Mouse (Mus musculus) midbrain, embryonic 10.5 days (tissue): ENCODE data around the gene Sap25. TPM values are rescaled to one million over a fixed set of nuclear protein-coding genes. Genes with fewer than 3 reads are reported as not detected.

ENCODE experiments used
- DNase-seq: peaks from one replicate; pipeline ENCODE4 v3.0.0-alpha.2; 2017; ENCODE audit warnings: low spot score
- H3K27ac ChIP-seq: fragments of 300-500 bp; sonication (generic); replicated peaks from 2 replicates; pipeline ENCODE4 v1.5.1; 2016; ENCODE audit warnings: mild to moderate bottlenecking
- H3K27me3 ChIP-seq: fragments of 300-500 bp; sonication (generic); 2 replicates; pipeline ENCODE4 v1.6.1; 2016; ENCODE audit warnings: low read depth, mild to moderate bottlenecking; ENCODE audit not compliant: poor library complexity, severe bottlenecking
- H3K36me3 ChIP-seq: fragments of 300-500 bp; sonication (generic); 2 replicates; pipeline ENCODE4 v1.6.1; 2016; ENCODE audit warnings: mild to moderate bottlenecking, moderate library complexity
- H3K4me1 ChIP-seq: fragments of 300-500 bp; sonication (generic); 2 replicates; pipeline ENCODE4 v1.6.1; 2016
- H3K4me3 ChIP-seq: fragments of 300-500 bp; sonication (generic); 2 replicates; pipeline ENCODE4 v1.5.1; 2016; ENCODE audit warnings: mild to moderate bottlenecking, moderate library complexity
- H3K9me3 ChIP-seq: fragments of 300-500 bp; sonication (generic); replicated peaks from 2 replicates; pipeline ENCODE4 v1.6.1; 2016; ENCODE audit warnings: mild to moderate bottlenecking
- WGBS: fragments of 180-500 bp; shearing (Covaris S2); methylation state at CpG from one replicate; pipeline ENCODE4 v1.1.7; 2016; 5-methylcytosine and 5-hydroxymethylcytosine counted together
- polyA plus RNA-seq: library from polyadenylated mRNA; unstranded; fragments of >200 nt; fragmentation: Nextera tagmentation; extraction: Ambion mirVana; gene quantifications from 2 replicates; pipeline ENCODE4 v1.2.1, GENCODE M21; 2016

Sap25 gene
- polyA plus RNA-seq, 1 experiment from 2014 or later = 7.7 TPM

DNA sequence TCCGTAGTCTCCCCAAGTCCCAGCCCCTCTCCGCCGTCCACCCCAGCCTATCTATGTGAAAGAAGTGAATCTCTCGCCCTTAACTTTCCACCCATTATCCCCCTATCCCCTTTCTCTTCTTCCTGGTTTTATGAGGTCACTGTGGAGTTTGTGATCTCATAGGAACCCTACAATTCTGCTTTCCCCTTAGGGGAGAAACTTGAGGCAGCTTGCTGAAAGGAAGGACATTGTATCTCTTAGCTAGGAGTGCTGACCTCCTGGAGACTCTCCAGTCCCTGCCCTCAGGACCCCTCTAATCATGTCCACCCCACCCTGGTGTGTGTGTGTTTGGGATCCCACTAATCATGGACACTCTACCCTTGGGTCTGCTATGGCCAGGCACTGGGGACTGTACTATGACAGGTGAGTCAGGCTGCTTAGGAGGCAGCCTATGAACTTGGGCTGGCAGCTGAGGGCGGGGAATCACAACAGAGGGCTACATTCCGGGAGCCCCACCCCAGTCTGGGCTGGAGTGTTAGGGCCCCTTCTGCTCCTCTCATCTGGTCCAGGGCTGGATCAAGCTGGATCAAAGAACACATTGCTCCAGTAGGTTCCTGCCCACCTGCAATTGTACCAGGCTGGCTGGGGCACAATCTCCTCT is 11.1 kb upstream of the Sap25 start:
- no peaks in the 10 kb centered on the region for H3K27me3 ChIP-seq
- no peaks in the 10 kb centered on the region for H3K9me3 ChIP-seq
- peaks cover 65% of the 10 kb centered on the region for H3K4me1 ChIP-seq
- WGBS = 28% methylated on average over 6 of the region's 6 CpGs
- peak overlapping the region; percentile 96 for H3K27ac ChIP-seq
- no peak for DNase-seq
- H3K36me3 ChIP-seq = peaks cover 34% of the 10 kb centered on the region
- H3K4me3 ChIP-seq = peak overlapping the region; percentile 94

DNA sequence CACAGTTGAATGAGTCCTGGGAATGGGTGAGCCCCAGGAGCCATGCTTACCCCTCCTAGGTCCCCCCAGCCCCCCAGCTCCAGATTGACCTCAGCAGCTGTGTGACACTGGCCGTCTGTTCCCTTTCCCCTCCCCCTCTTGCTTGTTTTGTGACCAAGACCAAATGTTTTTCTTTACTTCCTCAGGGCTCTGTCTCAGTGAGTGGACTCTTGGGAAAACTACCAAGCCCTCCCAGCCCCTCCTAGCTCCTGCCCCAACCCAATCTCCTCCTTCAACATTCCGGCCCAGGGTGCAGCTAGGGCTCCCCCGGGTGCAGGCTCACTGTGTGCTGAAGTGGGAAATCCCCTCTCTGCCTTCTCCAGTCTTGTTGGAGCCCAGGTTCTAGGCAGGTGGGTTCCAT is 10.5 kb upstream of the Sap25 start:
- 50% methylated on average over 3 of the region's 3 CpGs for WGBS
- H3K27me3 ChIP-seq = no peaks in the 10 kb centered on the region
- peak overlapping the region; percentile 96 for H3K27ac ChIP-seq
- H3K4me3 ChIP-seq = peak overlapping the region; percentile 94
- H3K4me1 ChIP-seq = peaks cover 60% of the 10 kb centered on the region
- no peaks in the 10 kb centered on the region for H3K9me3 ChIP-seq
- H3K36me3 ChIP-seq = peaks cover 40% of the 10 kb centered on the region
- no peak for DNase-seq

DNA sequence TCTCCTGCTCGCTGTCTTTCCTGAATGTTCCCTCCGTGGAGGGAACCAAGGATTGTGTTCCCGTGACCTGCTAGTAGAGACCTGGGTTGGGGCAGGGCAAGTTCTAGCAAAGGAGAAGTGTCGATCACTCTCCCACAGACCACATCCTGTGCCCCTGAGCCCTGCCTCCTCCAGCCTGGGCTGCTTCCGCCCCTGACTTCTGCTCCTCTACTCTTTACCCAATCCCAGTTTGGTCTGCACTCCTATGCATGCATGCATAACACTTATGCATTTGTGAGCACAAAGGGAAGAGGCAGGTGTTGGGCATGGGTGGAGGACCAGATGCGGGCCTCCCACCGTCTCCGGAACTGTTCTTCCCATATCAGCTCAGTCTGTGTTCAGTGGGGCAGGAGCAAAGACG is 10.0 kb upstream of the Sap25 start:
- H3K27ac ChIP-seq = peak overlapping the region; percentile 96
- DNase-seq = no peak
- H3K36me3 ChIP-seq = peaks cover 46% of the 10 kb centered on the region
- H3K4me3 ChIP-seq = peak overlapping the region; percentile 94
- no peaks in the 10 kb centered on the region for H3K9me3 ChIP-seq
- H3K27me3 ChIP-seq = no peaks in the 10 kb centered on the region
- peaks cover 56% of the 10 kb centered on the region for H3K4me1 ChIP-seq
- WGBS = 75% methylated on average over 9 of the region's 9 CpGs

DNA sequence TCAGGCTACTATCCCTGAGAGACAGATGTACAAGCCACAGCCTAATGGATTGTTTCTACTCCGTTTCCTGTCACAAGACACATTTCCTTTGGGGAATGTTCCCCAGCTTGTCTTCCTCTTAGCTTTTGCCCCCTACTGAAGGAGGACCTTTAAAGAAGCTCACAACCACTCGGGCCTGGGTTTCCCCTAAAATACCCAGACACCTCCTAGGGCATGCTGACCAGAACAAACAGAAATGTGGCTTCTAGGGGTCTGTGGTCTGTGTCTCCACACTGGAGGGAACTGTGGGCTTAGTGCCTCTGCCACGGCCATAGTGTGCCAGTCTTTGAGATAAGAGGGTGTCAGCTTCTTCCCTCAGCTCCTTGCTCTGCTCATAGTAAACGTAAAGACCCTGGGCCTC is 9.5 kb upstream of the Sap25 start:
- H3K36me3 ChIP-seq = peaks cover 50% of the 10 kb centered on the region
- 79% methylated on average over 4 of the region's 4 CpGs for WGBS
- no peak for DNase-seq
- H3K27me3 ChIP-seq = no peaks in the 10 kb centered on the region
- peaks cover 56% of the 10 kb centered on the region for H3K4me1 ChIP-seq
- peak overlapping the region; percentile 94; the same call in 1 of the 2 replicates for H3K4me3 ChIP-seq
- H3K9me3 ChIP-seq = no peaks in the 10 kb centered on the region
- H3K27ac ChIP-seq = peak overlapping the region; percentile 96; the same call in 1 of the 2 replicates

DNA sequence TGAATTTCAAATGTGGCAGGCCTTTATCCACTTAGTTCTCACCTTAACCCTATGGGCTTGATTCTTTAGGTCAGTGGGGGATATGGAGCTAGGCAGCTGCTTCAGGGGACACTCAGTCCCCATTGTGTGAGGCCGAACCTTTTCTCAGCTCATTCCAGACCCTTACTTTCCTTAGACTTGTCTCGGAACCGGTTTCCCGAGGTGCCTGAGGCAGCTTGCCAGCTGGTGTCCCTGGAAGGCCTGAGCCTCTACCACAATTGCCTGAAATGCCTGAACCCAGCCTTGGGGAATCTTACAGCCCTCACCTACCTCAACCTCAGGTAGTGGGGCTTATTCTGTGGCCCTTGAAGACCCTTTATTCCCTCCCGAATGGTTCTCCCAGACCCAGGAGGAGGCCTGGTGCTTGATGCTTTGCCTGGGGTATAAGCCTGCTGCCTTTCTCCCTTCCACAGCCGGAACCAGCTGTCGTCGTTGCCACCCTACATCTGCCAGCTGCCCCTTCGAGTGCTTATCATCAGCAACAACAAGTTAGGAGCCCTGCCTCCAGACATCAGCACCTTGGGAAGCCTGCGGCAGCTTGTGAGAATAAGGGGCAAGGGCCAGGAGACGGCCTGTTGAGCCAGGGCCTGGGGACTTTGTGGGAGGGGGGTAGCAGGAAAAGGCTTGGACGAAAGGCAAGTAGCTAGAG is 7.6 kb upstream of the Sap25 start:
- 86% methylated on average over 12 of the region's 12 CpGs for WGBS
- Histone ChIP-seq H3K27me3 (no peaks in the 10 kb centered on the region), H3K27ac (no peak overlapping the region; the same call in 1 of the 2 replicates), H3K4me3 (no peak overlapping the region), H3K4me1 (peaks cover 43% of the 10 kb centered on the region), H3K36me3 (peaks cover 70% of the 10 kb centered on the region), H3K9me3 (no peaks in the 10 kb centered on the region)
- DNase-seq = no peak

DNA sequence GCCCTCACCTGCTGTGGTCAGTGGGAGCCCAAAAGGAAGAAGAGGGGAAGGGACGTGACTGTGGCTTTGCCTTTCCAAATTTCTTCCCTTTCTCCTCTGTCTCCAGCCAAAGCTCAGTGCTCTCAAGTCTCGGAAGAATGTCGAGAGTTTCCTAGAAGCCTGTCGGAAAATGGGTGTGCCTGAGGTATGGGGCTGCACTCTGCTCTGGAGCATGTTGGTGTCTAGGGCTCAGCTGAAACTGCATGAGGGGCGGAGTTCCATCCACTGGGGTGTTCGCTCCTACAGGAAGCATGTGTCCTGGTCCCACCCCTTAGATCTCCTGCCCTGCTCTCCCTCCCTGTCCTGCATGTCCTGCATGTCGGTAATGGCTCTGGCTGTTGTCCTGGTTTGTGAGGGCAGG is 1.7 kb upstream of the Sap25 start:
- H3K27me3 ChIP-seq = peaks cover 25% of the 10 kb centered on the region
- H3K36me3 ChIP-seq = peaks cover 84% of the 10 kb centered on the region
- H3K4me3 ChIP-seq = no peak overlapping the region
- no peak overlapping the region for H3K27ac ChIP-seq
- WGBS = 90% methylated on average over 7 of the region's 7 CpGs
- DNase-seq = no peak
- H3K4me1 ChIP-seq = peaks cover 4% of the 10 kb centered on the region; the same call in 1 of the 2 replicates
- H3K9me3 ChIP-seq = no peaks in the 10 kb centered on the region

DNA sequence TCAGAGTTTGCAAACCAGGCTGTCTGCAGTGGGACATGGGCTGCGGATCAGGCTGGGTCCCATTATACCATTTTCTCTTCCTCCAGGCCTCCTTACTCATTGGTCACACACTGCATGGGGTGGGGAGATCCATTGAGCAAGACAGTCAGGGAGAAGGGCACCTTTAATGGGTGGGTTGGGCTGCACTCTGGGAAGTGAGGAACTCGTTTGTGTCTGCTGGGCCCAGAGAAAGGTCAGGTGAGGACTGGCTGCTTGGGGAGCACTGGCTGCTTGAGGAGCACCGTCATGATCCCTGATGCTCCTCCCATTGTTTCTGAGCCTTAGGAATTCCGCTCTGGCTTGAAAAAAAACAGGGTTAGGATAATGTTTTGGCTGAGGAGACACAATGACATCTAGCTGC is 1.8 kb downstream of the Sap25 start:
- no peak overlapping the region for H3K4me3 ChIP-seq
- H3K27me3 ChIP-seq = peaks cover 55% of the 10 kb centered on the region
- no peak overlapping the region for H3K27ac ChIP-seq
- 57% methylated on average over 4 of the region's 4 CpGs for WGBS
- H3K4me1 ChIP-seq = peaks cover 17% of the 10 kb centered on the region
- no peaks in the 10 kb centered on the region for H3K9me3 ChIP-seq
- no peak for DNase-seq
- H3K36me3 ChIP-seq = peaks cover 50% of the 10 kb centered on the region

DNA sequence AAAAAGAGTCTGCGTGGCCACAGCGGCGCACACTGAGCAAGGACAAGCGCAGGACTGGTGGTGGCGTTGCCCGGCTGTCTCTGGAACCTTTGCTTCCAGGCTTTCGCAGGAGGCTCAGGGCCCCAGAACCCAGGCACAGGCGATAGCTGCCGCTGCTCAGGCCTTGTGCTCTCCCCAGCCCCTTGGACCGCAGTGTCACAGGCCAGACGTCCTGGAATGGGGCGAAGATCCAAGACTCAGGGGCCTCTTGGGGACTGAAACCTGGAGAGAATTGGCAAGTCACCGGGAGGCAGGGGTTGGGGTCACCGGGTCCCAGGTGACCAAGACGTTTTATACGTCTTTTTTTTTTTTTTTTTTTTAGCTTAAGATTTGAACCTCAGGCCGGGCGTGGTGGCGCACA is 3.4 kb downstream of the Sap25 start:
- Histone ChIP-seq H3K4me1 (peaks cover 27% of the 10 kb centered on the region), H3K4me3 (peak overlapping the region; percentile 23; the same call in 1 of the 2 replicates), H3K27ac (0 out of 2 replicates have a peak overlapping the region, but pooled peaks have one; percentile 1), H3K36me3 (peaks cover 34% of the 10 kb centered on the region), H3K27me3 (peaks cover 55% of the 10 kb centered on the region), H3K9me3 (no peaks in the 10 kb centered on the region)
- DNase-seq = no peak
- 38% methylated on average over 19 of the region's 19 CpGs for WGBS

DNA sequence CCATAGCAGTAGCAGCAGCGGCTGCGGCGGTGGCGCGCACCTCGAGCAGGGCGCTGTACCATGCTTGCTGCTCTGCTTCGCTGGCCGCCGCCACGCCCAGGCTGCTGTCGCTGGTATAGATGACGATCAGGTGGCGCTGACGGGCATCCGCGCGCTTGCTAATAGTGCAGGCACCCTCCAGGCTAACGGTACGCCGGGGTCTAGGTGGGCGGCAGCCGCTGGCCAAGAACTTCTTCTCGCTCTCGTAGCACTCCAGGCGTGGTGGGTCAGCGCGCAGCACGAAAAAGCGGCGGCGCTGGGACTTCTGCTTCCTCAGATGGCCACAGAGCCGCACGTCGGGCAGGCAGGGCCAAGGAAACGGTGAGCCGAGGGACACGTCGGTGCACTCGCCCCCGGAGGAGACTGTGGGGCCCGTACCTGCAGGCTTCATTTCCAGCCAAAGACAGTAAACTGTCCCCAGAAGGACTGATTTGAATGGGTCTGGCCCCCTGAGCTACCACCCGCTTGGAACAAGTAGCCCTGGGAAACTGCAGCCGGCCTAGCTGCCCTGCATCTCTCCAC is 4.0 kb downstream of the Sap25 start:
- peak; percentile 47 for DNase-seq
- WGBS = 4% methylated on average over 44 of the region's 44 CpGs
- H3K4me1 ChIP-seq = peaks cover 34% of the 10 kb centered on the region

DNA sequence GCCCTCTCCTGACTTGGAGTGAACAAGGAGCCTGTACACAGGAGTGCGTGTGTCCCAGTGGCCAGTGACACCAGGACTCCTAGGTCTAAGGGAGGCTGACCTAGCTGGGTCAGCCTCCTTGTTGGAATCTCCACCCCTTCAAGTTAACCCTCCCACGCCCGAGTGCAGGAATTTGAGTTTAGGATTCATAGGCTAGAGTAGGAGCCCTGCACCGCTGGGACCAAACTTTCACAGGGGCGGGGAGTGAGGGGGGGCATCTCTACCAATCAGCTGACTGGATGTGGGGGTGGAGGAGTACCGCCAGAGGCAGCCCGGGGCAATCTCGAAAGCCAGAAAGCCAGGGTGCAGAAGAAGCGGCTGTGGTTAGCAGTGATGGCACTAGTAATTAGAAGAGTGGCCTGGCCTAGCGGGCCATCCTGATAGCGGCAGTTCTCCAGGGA is 4.5 kb downstream of the Sap25 start, which contains the start of gene Irs3:
Gene Irs3, minus strand, starts transcription at position 63 of the 440 bp plus-strand sequence.
- peak within 1 kb of the TSS; percentile 45 for H3K4me3 ChIP-seq
- H3K27ac ChIP-seq = no peak within 1 kb of the TSS
- peaks cover 55% of the 10 kb centered on the region for H3K27me3 ChIP-seq
- H3K4me1 ChIP-seq = peaks cover 39% of the 10 kb centered on the region
- H3K9me3 ChIP-seq = no peaks in the 10 kb centered on the region
- WGBS = 12% methylated on average over 11 of the region's 11 CpGs
- DNase-seq = no peak
- H3K36me3 ChIP-seq = peaks cover 22% of the 10 kb centered on the region

More for the DNA sequence above, 4.0 kb downstream of the Sap25 start:
- peak overlapping the region; percentile 45 for H3K4me3 ChIP-seq
- H3K9me3 ChIP-seq = no peaks in the 10 kb centered on the region
- H3K27ac ChIP-seq = no peak overlapping the region
- H3K27me3 ChIP-seq = peaks cover 55% of the 10 kb centered on the region
- peaks cover 27% of the 10 kb centered on the region for H3K36me3 ChIP-seq

DNA sequence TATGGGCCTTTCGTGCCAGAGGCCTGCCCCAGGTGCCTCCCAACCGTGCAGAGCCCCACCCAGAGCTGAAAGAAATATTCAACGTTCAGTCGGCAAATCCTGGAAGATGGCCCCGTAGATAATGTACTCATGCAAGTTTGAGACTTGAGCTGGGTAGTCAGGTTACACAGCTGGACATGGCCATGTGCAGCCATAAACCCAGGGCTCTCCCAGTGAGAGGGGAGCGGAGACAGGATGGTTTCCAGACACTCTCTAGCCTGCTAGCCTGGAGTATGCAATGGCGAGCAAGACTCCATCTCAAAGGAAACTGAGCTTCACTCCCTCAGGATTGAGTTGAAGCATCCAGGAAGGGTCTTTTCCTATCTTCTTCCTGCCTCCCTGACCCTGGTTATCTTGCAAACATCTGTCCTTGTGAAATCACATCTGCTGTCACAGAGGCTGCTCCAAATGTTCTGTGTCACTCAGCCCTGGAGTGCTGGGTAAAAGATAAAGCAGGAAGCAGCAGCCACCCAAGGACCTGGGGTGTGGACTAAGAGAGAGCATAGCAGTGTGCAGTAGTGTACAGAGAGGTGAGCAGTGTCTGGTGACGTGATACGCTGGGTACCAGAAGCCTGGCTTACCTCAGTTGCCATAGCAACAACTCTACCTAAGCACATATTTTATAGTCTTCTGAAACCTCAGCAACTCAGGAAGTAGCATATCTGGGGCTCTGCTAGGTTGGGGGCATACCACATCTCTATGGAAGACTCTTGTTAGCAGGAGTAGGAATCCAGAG is 6.9 kb downstream of the Sap25 start:
- Histone ChIP-seq H3K4me1 (peaks cover 48% of the 10 kb centered on the region), H3K27me3 (peaks cover 45% of the 10 kb centered on the region), H3K9me3 (no peaks in the 10 kb centered on the region), H3K4me3 (no peak overlapping the region), H3K27ac (no peak overlapping the region), H3K36me3 (peaks cover 20% of the 10 kb centered on the region)
- DNase-seq = no peak
- 80% methylated on average over 9 of the region's 9 CpGs for WGBS

DNA sequence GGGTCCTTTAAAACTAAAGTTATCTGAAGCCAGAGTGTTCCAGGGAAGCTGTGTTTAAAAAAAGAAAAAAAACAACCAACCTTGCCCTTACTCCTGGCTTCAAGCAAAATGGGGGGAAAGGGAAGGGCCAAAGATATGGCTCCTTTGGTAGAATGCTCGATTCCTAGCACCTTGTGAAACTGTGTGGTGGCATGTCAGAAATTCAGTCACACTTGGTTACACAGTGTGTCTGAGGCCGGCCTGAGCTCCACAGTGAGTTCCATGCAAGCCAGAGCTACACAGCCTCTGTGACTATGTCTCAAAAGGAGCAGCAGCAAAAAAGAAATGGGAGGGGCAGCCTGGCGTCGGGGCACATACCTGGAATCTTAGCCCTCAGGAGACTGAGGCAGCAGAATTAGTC is 8.1 kb downstream of the Sap25 start:
- Histone ChIP-seq H3K4me3 (no peak overlapping the region), H3K27ac (no peak overlapping the region), H3K27me3 (peaks cover 33% of the 10 kb centered on the region), H3K36me3 (peaks cover 33% of the 10 kb centered on the region), H3K9me3 (no peaks in the 10 kb centered on the region), H3K4me1 (peaks cover 46% of the 10 kb centered on the region)
- DNase-seq = no peak
- WGBS = 38% methylated on average over 4 of the region's 4 CpGs
